Mouse (Mus musculus): ENCODE data around the gene Tymp. TPM values are rescaled to one million over a fixed set of nuclear protein-coding genes. Genes with fewer than 3 reads are reported as not detected.

The Tymp gene
- 1.0 and 1.6 TPM in 2 replicates for polyA plus RNA-seq (2015; fragmentation: Nextera tagmentation; extraction: Ambion mirVana)

GRCm38 (mm10) chr15:89376957-89377356 lies at the start of gene Tymp:
Gene Tymp (minus strand): TSS chr15:89377039.
- no peak within 1 kb of the TSS for H3K4me3 ChIP-seq
- peaks cover 43% of the 10 kb centered on the region for H3K4me1 ChIP-seq
- no peak within 1 kb of the TSS for H3K27ac ChIP-seq
- no peak within 1 kb of the TSS for H3K9ac ChIP-seq
- H3K27me3 ChIP-seq, result peaks cover 47% of the 10 kb centered on the region
- no peak within 1 kb of the TSS for H3K4me2 ChIP-seq
- no peak for ATAC-seq (ENCODE audit: insufficient number of reproducible peaks, low FRiP score, low TSS enrichment, low read depth)
- peaks cover 7% of the 10 kb centered on the region for H3K36me3 ChIP-seq
- 17% methylated on average over 16 of the region's 16 CpGs for WGBS
- H3K9me3 ChIP-seq, result no peaks in the 10 kb centered on the region

DNA sequence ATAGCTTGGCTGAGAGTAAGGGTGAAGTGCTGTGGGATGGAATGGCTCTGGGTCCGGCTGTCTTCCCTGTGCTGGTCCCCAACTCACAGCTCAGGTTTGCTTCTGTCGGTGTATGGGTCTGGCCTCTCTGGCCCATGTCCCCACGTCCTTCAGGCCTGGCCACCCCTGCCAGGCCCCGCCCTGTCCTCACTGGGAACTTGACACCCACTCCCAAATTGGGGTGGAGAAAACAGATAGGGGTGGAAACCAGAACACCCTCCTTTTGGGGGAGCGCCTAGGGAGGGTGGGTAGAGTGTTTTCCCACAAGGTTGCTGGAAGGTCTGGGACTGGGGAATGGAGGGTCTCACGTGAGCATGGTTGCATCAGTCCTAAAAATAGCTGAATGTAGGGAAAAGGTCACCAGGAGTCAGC lies 48.9 kb upstream of the Tymp start, which contains the start of gene Cpt1b:
Gene Cpt1b, minus strand, starts transcription at position 153 of the 411 bp plus-strand sequence.
- H3K27ac ChIP-seq, result no peak within 1 kb of the TSS

DNA sequence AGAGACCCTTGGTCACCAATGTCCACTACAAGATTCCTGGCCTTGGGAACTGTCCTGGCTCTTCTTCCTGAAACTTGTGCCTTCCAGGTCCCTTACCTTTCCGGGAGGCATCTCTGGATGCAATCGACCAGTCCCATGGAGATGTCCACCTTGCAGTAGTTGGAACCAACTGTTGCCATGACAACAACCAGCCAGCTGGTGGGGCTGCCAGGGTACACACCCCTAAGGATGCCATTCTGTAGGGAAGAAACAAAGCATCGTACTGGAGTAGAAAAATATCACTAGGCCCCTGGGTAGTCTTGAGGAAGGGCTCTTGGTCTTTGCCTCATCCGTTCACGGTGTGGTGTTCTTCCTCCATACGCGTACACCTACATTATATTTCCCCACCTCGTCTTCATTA lies 47.8 kb upstream of the Tymp start:
- Histone ChIP-seq H3K4me1 (peaks cover 9% of the 10 kb centered on the region), H3K27ac (no peak overlapping the region), H3K4me2 (no peak overlapping the region), H3K36me3 (peaks cover 31% of the 10 kb centered on the region), H3K9me3 (no peaks in the 10 kb centered on the region), H3K9ac (no peak overlapping the region), H3K27me3 (no peaks in the 10 kb centered on the region), H3K4me3 (no peak overlapping the region)
- no peak for ATAC-seq (ENCODE audit: insufficient number of reproducible peaks, low FRiP score, low TSS enrichment, low read depth)
- 84% methylated on average over 8 of the region's 8 CpGs for WGBS

More for the DNA sequence above, 48.9 kb upstream of the Tymp start, which contains the start of gene Cpt1b:
- H3K9me3 ChIP-seq, result no peaks in the 10 kb centered on the region
- no peak within 1 kb of the TSS for H3K9ac ChIP-seq
- H3K36me3 ChIP-seq, result peaks cover 23% of the 10 kb centered on the region
- no peak for ATAC-seq (ENCODE audit: insufficient number of reproducible peaks, low FRiP score, low TSS enrichment, low read depth)
- H3K4me3 ChIP-seq, result no peak within 1 kb of the TSS
- peaks cover 14% of the 10 kb centered on the region for H3K4me1 ChIP-seq
- 0 out of 2 replicates have a peak within 1 kb of the TSS, but pooled peaks have one; percentile 1 for H3K4me2 ChIP-seq
- no peaks in the 10 kb centered on the region for H3K27me3 ChIP-seq
- 31% methylated on average over 6 of the region's 6 CpGs for WGBS

GRCm38 (mm10) chr15:89421938-89422337 lies 45.1 kb upstream of the Tymp start:
- H3K27ac ChIP-seq, result no peak overlapping the region
- ATAC-seq (ENCODE audit: insufficient number of reproducible peaks, low FRiP score, low TSS enrichment, low read depth), result no peak
- H3K4me3 ChIP-seq, result no peak overlapping the region
- H3K36me3 ChIP-seq, result peaks cover 32% of the 10 kb centered on the region
- WGBS, result 93% methylated on average over 9 of the region's 9 CpGs
- no peak overlapping the region for H3K9ac ChIP-seq
- no peak overlapping the region for H3K4me2 ChIP-seq
- no peaks in the 10 kb centered on the region for H3K27me3 ChIP-seq
- H3K4me1 ChIP-seq, result 0 out of 2 replicates have a peak, but pooled peaks cover 2% of the 10 kb centered on the region
- H3K9me3 ChIP-seq, result no peaks in the 10 kb centered on the region

- Histone ChIP-seq H3K4me3 (no peak overlapping the region), H3K4me1 (no peaks in the 10 kb centered on the region), H3K36me3 (peaks cover 18% of the 10 kb centered on the region; the same call in 1 of the 2 replicates), H3K27ac (no peak overlapping the region), H3K9me3 (no peaks in the 10 kb centered on the region), H3K4me2 (no peak overlapping the region), H3K9ac (no peak overlapping the region), H3K27me3 (no peaks in the 10 kb centered on the region)
- ATAC-seq (ENCODE audit: insufficient number of reproducible peaks, low FRiP score, low TSS enrichment, low read depth), result no peak
- 88% methylated on average over 8 of the region's 8 CpGs for WGBS
Observed at GRCm38 (mm10) chr15:89415282-89415681, 38.4 kb upstream of the Tymp start.

GRCm38 (mm10) chr15:89410118-89410517 lies 33.3 kb upstream of the Tymp start, which contains the start of gene Syce3:
Gene Syce3 (minus strand): TSS chr15:89410503.
- no peaks in the 10 kb centered on the region for H3K27me3 ChIP-seq
- no peak within 1 kb of the TSS for H3K27ac ChIP-seq
- H3K4me2 ChIP-seq, result no peak within 1 kb of the TSS
- H3K36me3 ChIP-seq, result no peaks in the 10 kb centered on the region
- H3K4me1 ChIP-seq, result no peaks in the 10 kb centered on the region
- H3K9ac ChIP-seq, result no peak within 1 kb of the TSS
- no peaks in the 10 kb centered on the region for H3K9me3 ChIP-seq
- H3K4me3 ChIP-seq, result no peak within 1 kb of the TSS
- ATAC-seq (ENCODE audit: insufficient number of reproducible peaks, low FRiP score, low TSS enrichment, low read depth), result no peak
- 84% methylated on average over 22 of the region's 24 CpGs for WGBS

DNA sequence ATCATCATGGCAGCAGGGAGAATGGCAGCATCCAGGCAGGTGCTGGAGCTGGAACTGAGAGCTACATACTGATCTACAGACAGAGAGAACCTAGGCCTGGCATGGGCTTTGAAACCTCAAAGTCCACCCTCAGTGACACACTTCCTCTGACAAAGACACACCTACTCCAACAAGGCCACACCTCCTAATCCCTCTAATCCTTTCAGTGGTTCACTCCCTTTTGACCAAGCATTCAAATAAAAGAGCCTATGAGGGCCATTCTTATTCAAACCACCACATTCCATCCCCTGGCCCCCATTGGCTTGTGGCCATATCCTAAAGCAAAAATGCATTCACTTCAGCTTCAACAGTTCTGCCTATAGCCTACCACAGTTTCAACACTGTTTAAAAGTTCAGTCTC lies 29.9 kb upstream of the Tymp start:
- no peaks in the 10 kb centered on the region for H3K4me1 ChIP-seq
- no peak overlapping the region for H3K27ac ChIP-seq
- no peaks in the 10 kb centered on the region for H3K27me3 ChIP-seq
- H3K9me3 ChIP-seq, result no peaks in the 10 kb centered on the region
- no peak for ATAC-seq (ENCODE audit: insufficient number of reproducible peaks, low FRiP score, low TSS enrichment, low read depth)
- H3K36me3 ChIP-seq, result no peaks in the 10 kb centered on the region
- no peak overlapping the region for H3K9ac ChIP-seq
- H3K4me2 ChIP-seq, result no peak overlapping the region
- no peak overlapping the region for H3K4me3 ChIP-seq

- WGBS, result 79% methylated on average over 10 of the region's 10 CpGs
- H3K27ac ChIP-seq, result no peak overlapping the region
- no peaks in the 10 kb centered on the region for H3K27me3 ChIP-seq
- H3K4me1 ChIP-seq, result no peaks in the 10 kb centered on the region
- H3K36me3 ChIP-seq, result no peaks in the 10 kb centered on the region
- no peak for ATAC-seq (ENCODE audit: insufficient number of reproducible peaks, low FRiP score, low TSS enrichment, low read depth)
- H3K9me3 ChIP-seq, result no peaks in the 10 kb centered on the region
- no peak overlapping the region for H3K9ac ChIP-seq
- H3K4me2 ChIP-seq, result no peak overlapping the region
- no peak overlapping the region for H3K4me3 ChIP-seq
Observed at GRCm38 (mm10) chr15:89404831-89405623, 28.2 kb upstream of the Tymp start.

GRCm38 (mm10) chr15:89402471-89402870 lies 25.6 kb upstream of the Tymp start:
- Histone ChIP-seq H3K9ac (no peak overlapping the region), H3K27ac (no peak overlapping the region), H3K4me2 (no peak overlapping the region), H3K4me1 (no peaks in the 10 kb centered on the region), H3K9me3 (no peaks in the 10 kb centered on the region), H3K36me3 (no peaks in the 10 kb centered on the region), H3K4me3 (no peak overlapping the region), H3K27me3 (no peaks in the 10 kb centered on the region)
- 77% methylated on average over 1 of the region's 1 CpGs for WGBS
- ATAC-seq (ENCODE audit: insufficient number of reproducible peaks, low FRiP score, low TSS enrichment, low read depth), result no peak

DNA sequence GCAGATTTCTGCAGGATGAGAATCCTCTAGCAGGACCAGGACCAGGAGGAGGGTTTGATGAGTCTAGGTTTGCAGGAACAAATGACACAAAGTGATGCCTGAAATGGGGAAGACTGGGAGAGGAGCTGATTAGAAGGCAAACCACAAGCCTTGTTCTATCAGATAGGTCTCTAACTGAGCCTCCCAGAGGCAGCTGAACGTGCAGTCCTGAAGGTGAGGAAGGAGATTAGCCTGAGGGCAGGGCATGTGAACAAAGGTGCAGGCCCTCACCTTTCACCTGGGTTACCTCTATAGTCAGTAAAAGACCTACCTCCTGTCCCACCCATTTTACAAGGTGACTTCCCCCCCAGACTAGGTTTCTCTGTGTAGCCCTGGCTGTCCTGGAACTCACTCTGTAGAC lies 22.9 kb upstream of the Tymp start:
- no peaks in the 10 kb centered on the region for H3K4me1 ChIP-seq
- H3K4me2 ChIP-seq, result no peak overlapping the region
- no peaks in the 10 kb centered on the region for H3K9me3 ChIP-seq
- no peak overlapping the region for H3K9ac ChIP-seq
- no peaks in the 10 kb centered on the region for H3K36me3 ChIP-seq
- H3K27ac ChIP-seq, result no peak overlapping the region
- 48% methylated on average over 1 of the region's 1 CpGs for WGBS
- no peaks in the 10 kb centered on the region for H3K27me3 ChIP-seq
- ATAC-seq (ENCODE audit: insufficient number of reproducible peaks, low FRiP score, low TSS enrichment, low read depth), result no peak
- H3K4me3 ChIP-seq, result no peak overlapping the region

DNA sequence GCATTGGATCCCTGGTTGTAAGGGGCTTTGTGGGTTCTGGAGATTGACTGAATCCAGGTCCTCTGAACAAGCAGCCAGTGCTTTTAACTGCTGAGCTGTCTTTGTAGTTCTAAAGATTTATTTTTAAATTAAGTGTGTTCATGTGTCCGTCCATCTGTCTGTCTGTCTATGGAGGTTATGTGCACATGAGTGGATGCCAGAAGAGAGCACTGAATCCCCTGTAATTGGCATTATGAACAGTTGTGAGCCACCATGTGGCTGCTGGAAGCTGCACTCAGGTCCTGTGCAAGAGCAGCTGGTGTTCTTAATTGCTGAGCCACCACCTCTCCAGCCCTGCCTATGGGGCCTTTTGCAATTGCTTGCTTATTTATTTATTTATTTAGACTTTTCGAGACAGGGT lies 21.3 kb upstream of the Tymp start:
- Histone ChIP-seq H3K4me1 (no peaks in the 10 kb centered on the region), H3K9me3 (no peaks in the 10 kb centered on the region), H3K27me3 (no peaks in the 10 kb centered on the region), H3K36me3 (no peaks in the 10 kb centered on the region), H3K4me3 (no peak overlapping the region), H3K4me2 (no peak overlapping the region), H3K27ac (no peak overlapping the region), H3K9ac (no peak overlapping the region)
- no peak for ATAC-seq (ENCODE audit: insufficient number of reproducible peaks, low FRiP score, low TSS enrichment, low read depth)
- 69% methylated on average over 2 of the region's 2 CpGs for WGBS

DNA sequence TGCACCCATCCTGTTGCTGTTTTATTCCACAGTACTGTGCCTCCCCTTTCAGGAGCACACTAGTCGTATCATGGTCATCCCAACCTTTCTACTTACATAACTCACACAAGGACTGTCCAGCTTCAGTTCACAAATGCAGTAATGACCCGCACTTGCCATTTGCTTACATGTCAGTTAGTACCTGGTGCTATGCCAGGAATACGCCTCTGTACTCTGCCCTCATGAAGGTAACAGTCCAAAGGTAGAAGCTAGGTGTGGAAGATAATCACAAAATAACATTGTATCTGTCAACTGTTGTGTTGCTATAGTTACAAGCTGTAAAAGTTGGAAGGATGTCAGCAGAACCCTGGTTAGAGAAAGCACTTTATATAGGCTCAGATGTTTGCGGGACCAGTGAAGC lies 20.0 kb upstream of the Tymp start:
- Histone ChIP-seq H3K27ac (no peak overlapping the region), H3K36me3 (no peaks in the 10 kb centered on the region), H3K4me2 (no peak overlapping the region), H3K4me3 (no peak overlapping the region), H3K4me1 (peaks cover 2% of the 10 kb centered on the region; the same call in 1 of the 2 replicates), H3K9ac (no peak overlapping the region), H3K27me3 (no peaks in the 10 kb centered on the region), H3K9me3 (no peaks in the 10 kb centered on the region)
- WGBS, result 85% methylated on average over 4 of the region's 4 CpGs
- ATAC-seq (ENCODE audit: insufficient number of reproducible peaks, low FRiP score, low TSS enrichment, low read depth), result no peak

Measured in limb, embryonic 15.5 days (tissue).